Mouse (Mus musculus): ENCODE measurements around the gene Sfmbt2. TPM values are rescaled to one million over a fixed set of nuclear protein-coding genes. Genes with fewer than 3 reads are reported as not detected.

The Sfmbt2 gene
- total RNA-seq, 2 experiments from 2014 or later, result 2.9 to 3.3 TPM

DNA sequence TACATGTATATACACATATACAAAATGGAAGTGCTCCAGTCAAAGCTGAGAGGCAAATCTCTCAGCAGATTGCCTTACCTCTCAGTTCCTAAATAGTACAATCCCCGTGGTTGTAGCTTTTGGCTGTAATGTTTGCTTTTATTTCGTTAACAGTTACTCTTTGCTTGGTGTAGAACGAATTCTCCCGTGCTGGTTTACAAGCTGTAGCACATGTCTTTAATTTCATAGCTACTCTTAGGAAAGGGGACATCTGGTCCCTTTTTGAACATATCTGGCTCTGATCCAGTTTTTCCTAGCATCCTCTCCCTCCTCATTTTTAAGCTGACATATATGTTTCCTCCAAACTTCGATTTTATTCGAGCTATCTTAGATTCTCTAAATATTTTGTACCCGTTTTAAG is 172.1 kb downstream of the Sfmbt2 start:
- DNase-seq (ENCODE audit: low spot score in 2 of 2), result peak in 1 of 2 experiments; percentile 1

DNA sequence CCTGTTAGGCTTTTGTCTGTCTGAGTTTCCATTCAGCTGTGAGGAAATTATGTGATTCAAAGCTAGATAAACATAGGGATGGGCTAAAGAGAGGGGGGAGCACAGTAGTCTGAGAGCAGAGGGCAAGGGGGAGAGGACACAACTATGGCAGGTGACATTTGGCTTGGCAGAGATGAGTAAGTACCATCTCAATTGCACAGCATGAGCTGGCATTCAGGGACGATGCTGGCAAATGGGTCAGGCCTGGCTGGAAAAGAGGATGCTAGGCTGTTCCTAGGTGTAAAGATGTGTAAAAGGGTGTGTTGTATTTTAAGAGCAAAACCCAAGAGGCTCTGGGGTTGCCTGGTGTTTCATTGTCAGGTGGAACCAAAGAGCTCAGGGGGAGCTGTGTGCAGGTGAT is 188.5 kb downstream of the Sfmbt2 start:
- no peak for DNase-seq (ENCODE audit: low spot score in 2 of 2)

DNA sequence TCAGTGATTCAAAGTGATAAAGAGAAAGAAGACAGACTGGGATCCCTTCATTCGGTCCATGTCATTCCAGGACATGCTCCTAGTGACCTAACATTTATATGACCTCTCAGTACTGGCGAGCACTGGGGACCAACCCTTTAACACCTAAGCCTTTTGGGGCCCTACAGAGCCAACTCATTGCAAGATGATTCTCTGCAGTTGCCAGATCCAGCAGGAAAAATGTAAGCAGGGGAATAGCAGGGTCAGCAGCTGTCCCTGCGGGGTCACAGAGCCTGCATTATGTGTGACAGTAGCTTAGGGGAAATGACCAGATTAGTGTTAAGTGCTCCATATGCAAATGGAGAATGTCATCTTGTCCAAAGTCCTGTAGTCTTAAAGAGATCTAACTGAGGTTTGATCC is 195.2 kb downstream of the Sfmbt2 start:
- no peak for DNase-seq (ENCODE audit: low spot score in 2 of 2)

DNA sequence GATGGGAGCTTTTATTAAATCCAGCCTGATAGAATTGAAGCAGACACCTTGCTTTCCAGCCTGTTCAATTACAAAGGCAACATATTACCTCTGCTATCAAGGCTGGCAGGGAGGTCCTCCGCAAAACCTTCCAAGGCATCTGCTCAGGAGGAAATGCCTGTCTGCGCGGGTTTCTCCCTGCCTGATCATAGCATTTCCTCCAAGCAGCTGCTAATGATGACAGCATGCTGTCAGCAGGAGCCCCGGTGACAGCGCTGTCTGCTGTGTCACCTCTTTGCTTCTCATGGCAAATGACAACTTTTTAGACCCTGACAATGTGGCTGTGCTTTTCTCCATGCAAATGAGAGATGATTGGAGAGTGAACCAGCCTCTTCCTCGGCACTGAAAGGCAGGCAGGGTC is 199.1 kb downstream of the Sfmbt2 start:
- no peak for DNase-seq (ENCODE audit: low spot score in 2 of 2)

DNA sequence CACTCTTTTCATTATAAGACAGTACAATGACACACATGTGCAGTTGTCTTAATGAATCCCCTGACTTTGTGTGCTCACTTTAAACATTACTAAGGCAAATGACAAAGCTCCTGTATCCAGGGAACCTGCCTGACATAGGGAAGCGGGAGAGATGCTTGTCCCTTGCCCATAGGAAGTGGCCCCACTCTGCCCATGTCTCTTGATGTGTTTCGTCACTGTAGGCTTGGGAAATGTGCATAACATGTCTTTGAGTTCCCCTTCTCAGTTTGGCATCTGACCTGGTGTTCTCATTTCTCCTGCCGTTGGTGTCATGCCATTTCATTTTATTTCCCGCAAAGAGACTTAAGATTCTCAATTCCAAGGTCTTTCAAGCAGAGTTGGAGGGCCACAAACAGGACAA is 202.0 kb downstream of the Sfmbt2 start:
- DNase-seq (ENCODE audit: low spot score in 2 of 2), result no peak

DNA sequence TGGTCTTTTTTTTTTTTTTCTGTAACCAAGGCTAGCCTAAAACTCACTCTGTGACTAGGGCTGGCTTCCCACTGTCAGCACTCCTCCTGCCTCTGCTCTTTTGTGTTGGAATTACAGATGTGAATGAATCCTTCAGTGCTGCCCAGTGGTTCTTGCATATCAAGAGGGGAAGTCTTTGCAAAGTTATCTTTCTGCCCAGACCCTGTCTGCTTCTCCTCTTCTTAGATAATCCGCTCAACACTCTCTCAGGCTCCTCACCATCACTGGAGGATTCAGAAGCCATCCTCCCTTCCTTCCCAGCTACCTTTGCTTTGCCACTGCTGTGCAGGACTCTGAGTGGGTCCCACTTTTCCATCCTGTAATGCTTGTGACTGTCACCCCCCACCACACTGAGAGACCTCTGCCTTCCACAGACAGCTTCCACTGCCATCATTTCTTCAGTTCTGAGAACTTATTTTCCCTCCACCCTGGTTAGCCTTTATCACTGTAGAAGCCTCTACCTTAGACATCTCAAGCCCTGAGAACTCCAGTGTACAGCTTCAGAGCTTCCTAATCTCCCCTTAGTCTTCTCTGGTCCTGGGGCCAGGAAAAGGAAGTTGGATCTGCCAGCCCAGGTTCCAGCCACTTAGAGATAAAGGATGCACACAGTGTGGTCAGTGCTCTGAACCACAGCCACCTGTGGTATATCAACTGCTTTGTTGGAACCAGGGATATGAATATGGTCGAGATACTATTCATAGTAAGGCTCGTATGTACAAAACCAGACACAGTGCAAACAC is 205.8 kb downstream of the Sfmbt2 start:
- no peak for DNase-seq (ENCODE audit: low spot score in 2 of 2)

DNA sequence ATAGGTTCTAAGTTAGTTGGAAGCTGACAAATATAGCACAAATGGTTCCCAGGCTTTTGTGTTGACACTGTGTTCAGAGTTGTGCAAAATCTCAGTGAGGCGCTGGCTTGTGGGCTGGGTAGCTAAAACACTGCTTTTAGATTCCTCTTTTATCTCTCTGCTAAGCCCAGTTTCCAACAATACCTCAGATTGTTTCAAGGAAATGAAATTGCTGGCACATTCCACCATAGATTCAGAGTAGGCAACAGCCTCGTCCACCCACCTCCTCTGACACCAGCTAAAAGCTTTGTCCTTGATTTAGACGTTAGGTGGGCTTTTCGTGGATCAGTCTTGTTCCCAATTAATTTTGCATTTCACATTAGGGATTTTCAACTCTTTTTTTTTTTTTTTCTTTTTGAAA is 212.4 kb downstream of the Sfmbt2 start:
- peak in 1 of 2 experiments; percentile 18 for DNase-seq (ENCODE audit: low spot score in 2 of 2)

DNA sequence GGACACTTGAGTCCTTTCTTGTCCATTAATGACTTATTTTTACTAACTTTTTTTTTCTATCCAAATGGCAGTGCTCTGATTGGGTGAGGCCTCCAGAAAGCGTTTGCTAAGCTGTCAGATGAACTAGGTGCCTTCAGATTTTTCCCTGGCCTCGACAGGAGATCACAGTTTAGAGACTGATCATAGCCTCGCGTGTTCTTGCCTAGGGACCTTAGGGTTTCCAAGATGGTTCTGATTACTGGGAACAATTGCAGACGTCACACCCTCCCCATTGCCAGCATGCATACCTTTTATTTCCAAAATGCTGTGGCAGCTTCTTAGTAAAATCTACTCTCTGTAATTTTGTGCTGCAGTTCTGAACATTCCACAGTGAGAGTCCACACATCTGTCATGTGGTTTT is 212.8 kb downstream of the Sfmbt2 start:
- no peak for DNase-seq (ENCODE audit: low spot score in 2 of 2)

DNA sequence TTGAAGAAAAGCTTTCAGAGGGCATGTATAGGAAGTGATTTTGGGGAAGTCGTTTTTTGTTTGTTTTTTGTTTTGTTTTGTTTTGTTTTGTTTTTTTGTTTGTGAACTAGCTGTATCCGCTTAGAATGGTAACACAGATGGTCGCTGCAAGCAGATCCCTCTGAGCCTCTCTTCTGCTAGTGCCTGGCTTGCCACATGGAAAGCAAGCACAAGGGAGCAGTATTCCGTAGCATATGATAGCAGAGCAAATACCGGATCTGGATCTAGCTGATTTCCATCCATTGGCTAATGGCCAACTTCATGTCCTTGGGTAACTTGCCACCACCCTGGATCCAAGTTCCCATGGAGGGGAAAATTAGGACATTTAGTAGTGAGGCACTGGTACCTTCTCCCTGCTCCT is 221.0 kb downstream of the Sfmbt2 start:
- DNase-seq (ENCODE audit: low spot score in 2 of 2), result peak in 1 of 2 experiments; percentile 17

DNA sequence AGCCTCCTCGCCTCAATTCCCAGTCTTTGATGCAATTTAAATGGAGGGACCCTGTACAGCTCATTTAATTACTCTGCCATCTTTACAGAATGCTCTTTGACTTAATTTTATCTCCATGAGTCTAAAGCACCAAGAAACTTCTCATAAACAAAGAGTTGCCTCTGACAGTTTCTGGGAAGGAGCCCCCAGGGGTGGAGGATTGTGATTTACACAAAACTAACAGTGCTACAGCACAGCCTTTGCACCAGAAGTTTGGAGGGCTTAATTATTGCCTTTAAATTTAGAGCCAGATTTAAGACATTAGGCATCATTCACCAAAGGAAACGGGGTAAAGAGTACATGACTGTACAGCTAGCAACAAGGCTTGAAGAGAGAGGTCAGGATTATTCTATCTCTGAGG is 245.2 kb downstream of the Sfmbt2 start:
- DNase-seq (ENCODE audit: low spot score in 2 of 2), result no peak

Small RNAs within 50 kb of the gene (microRNA-seq; reads per million reads assigned to microRNA genes)
- gene Gm22051, result 0 reads per million in 2 experiments
- 0 to 0.20 reads per million in 2 experiments for gene Gm22072
- 0 reads per million in 2 experiments for gene Gm22091
- 0 reads per million in 2 experiments for gene Gm22166
- 0 reads per million in 2 experiments for gene Gm22239
- gene Gm22626, result 0 reads per million in 2 experiments
- gene Gm22635, result 0 reads per million in 2 experiments
- gene Gm22677, result 0 reads per million in 2 experiments
- gene Gm22678, result 0 reads per million in 2 experiments
- 0 reads per million in 2 experiments for gene Gm22775
- gene Gm22925, result 0 reads per million in 2 experiments
- gene Gm23108, result 0 reads per million in 2 experiments
- 0 reads per million in 2 experiments for gene Gm23288
- 0 reads per million in 2 experiments for gene Gm23542
- 0 reads per million in 2 experiments for gene Gm23569
- gene Gm23571, result 0 reads per million in 2 experiments
- gene Gm23578, result 0 reads per million in 2 experiments
- gene Gm23651, result 0 reads per million in 2 experiments
- gene Gm23988, result 0 reads per million in 2 experiments
- gene Gm24028, result 0 reads per million in 2 experiments
- 0 reads per million in 2 experiments for gene Gm24167
- gene Gm24315, result 0 reads per million in 2 experiments
- 0 reads per million in 2 experiments for gene Gm24342
- 0 reads per million in 2 experiments for gene Gm24488
- gene Gm24640, result 0 reads per million in 2 experiments
- gene Gm24673, result 0 reads per million in 2 experiments
- 0 reads per million in 2 experiments for gene Gm24761
- gene Gm24806, result 0 reads per million in 2 experiments
- 0 reads per million in 2 experiments for gene Gm25022
- gene Gm25158, result 0 reads per million in 2 experiments
- gene Gm25263, result 0 reads per million in 2 experiments
- gene Gm25285, result 0 reads per million in 2 experiments
- 0 reads per million in 2 experiments for gene Gm25316
- gene Gm25451, result 0 reads per million in 2 experiments
- gene Gm25673, result 0 reads per million in 2 experiments
- gene Gm25680, result 0 reads per million in 2 experiments
- gene Gm25701, result 0 reads per million in 2 experiments
- 0 reads per million in 2 experiments for gene Gm25753
- 0 reads per million in 2 experiments for gene Gm25943
- 0 reads per million in 2 experiments for gene Gm26060
- 0 reads per million in 2 experiments for gene Gm26073
- gene Gm26092, result 0 reads per million in 2 experiments
- gene Gm26156, result 0 reads per million in 2 experiments
- 0 reads per million in 2 experiments for gene Gm26229
- 0 reads per million in 2 experiments for gene Gm26398
- gene Gm26426, result 0 reads per million in 2 experiments
- 0 reads per million in 2 experiments for gene Gm26431
- 0 reads per million in 2 experiments for gene Gm26491
- gene Mir297a-2, result 0 reads per million in 2 experiments
- 0 reads per million in 2 experiments for gene Mir297a-3
- gene Mir297a-4, result 0 reads per million in 2 experiments
- gene Mir297b, result 0 reads per million in 2 experiments
- gene Mir297c, result 0 reads per million in 2 experiments
- 0 reads per million in 2 experiments for gene Mir466
- 0 reads per million in 2 experiments for gene Mir466b-1
- 0 reads per million in 2 experiments for gene Mir466b-2
- 0 reads per million in 2 experiments for gene Mir466b-3
- gene Mir466b-4, result 0 reads per million in 2 experiments
- 0 reads per million in 2 experiments for gene Mir466b-5
- gene Mir466b-6, result 0 reads per million in 2 experiments
- gene Mir466b-7, result 0 reads per million in 2 experiments
- gene Mir466b-8, result 0 reads per million in 2 experiments
- 0 reads per million in 2 experiments for gene Mir466c-1
- 0 reads per million in 2 experiments for gene Mir466c-2
- gene Mir466d, result 0 reads per million in 2 experiments
- 0 reads per million in 2 experiments for gene Mir466e
- 0 reads per million in 2 experiments for gene Mir466f-1
- gene Mir466f-2, result 0 reads per million in 2 experiments
- gene Mir466f-3, result 0 reads per million in 2 experiments
- gene Mir466g, result 0 reads per million in 2 experiments
- 0 reads per million in 2 experiments for gene Mir466h
- 0 reads per million in 2 experiments for gene Mir466l
- 0 reads per million in 2 experiments for gene Mir466m
- 0.98 to 0.99 reads per million in 2 experiments for gene Mir466n
- 0 to 0.25 reads per million in 2 experiments for gene Mir466o
- gene Mir466p, result 0 reads per million in 2 experiments
- gene Mir467a-1, result 0 reads per million in 2 experiments
- 0 reads per million in 2 experiments for gene Mir467a-10
- gene Mir467a-2, result 0 reads per million in 2 experiments
- 0 reads per million in 2 experiments for gene Mir467a-3
- 0 reads per million in 2 experiments for gene Mir467a-4
- 0 reads per million in 2 experiments for gene Mir467a-5
- gene Mir467a-6, result 0 reads per million in 2 experiments
- 0 reads per million in 2 experiments for gene Mir467a-7
- 0 reads per million in 2 experiments for gene Mir467a-8
- 0 reads per million in 2 experiments for gene Mir467a-9
- 0 reads per million in 2 experiments for gene Mir467b
- gene Mir467c, result 12.7 to 18.3 reads per million in 2 experiments
- 378 to 379 reads per million in 2 experiments for gene Mir467d
- gene Mir467e, result 216 to 243 reads per million in 2 experiments
- gene Mir669a-1, result 0 reads per million in 2 experiments
- 0 reads per million in 2 experiments for gene Mir669a-10
- gene Mir669a-11, result 0 reads per million in 2 experiments
- gene Mir669a-12, result 0 reads per million in 2 experiments
- 0 reads per million in 2 experiments for gene Mir669a-2
- 0 reads per million in 2 experiments for gene Mir669a-3
- gene Mir669a-4, result 0 reads per million in 2 experiments
- 0 reads per million in 2 experiments for gene Mir669a-5
- 0 reads per million in 2 experiments for gene Mir669a-6
- 0 reads per million in 2 experiments for gene Mir669a-7
- gene Mir669a-8, result 0 reads per million in 2 experiments
- gene Mir669a-9, result 0 reads per million in 2 experiments
- 0 reads per million in 2 experiments for gene Mir669b
- gene Mir669c, result 204 reads per million in 2 experiments
- gene Mir669d, result 0 reads per million in 2 experiments
- 0 reads per million in 2 experiments for gene Mir669d-2
- 3.5 to 5.5 reads per million in 2 experiments for gene Mir669e
- gene Mir669f, result 0 to 0.25 reads per million in 2 experiments
- gene Mir669g, result 0 reads per million in 2 experiments
- 3.9 to 7.4 reads per million in 2 experiments for gene Mir669h
- gene Mir669i, result 0 reads per million in 2 experiments
- gene Mir669j, result 0 reads per million in 2 experiments
- 0 reads per million in 2 experiments for gene Mir669k
- gene Mir669l, result 9.6 to 16.8 reads per million in 2 experiments
- gene Mir669m-1, result 0 reads per million in 2 experiments
- gene Mir669m-2, result 0 reads per million in 2 experiments
- 52.3 to 82.9 reads per million in 2 experiments for gene Mir669o
- gene Mir669p-1, result 0 reads per million in 2 experiments
- gene Mir669p-2, result 0 reads per million in 2 experiments

Other genes starting within 250 kb of the Sfmbt2 start
- gene Itih2, start 239.1 kb upstream of the Sfmbt2 start, total RNA-seq (2021), result 1 to 10 TPM; 1.2 to 1.5 TPM
- 10 to 100 TPM; 11.4 to 12.2 TPM for gene Itih5, start 216.9 kb upstream of the Sfmbt2 start, total RNA-seq (2021)

Measured in layer of hippocampus, adult 18-20 months (tissue).